Comparison of ENCODE assay signal across 8 mouse cellular contexts in genomic region chr4:103114184-103115111, GRCm38 (mm10). TPM values are rescaled to one million over a fixed set of nuclear protein-coding genes. Genes with fewer than 3 reads are reported as not detected.
A peak's percentile ranks its signal among the peaks of the same experiment; 100 is the strongest.
DNase-seq lines count a peak whose midpoint lies in the region; ATAC-seq and TF ChIP-seq lines count a peak whose summit lies in the region.

Gene Mier1, plus strand, starts transcription at chr4:103114390.
Gene Wdr78, minus strand, starts transcription at chr4:103114555.

- ATAC-seq in forebrain, embryonic 13.5 days: peak; percentile 99
- ATAC-seq in liver, postnatal 0 days: peak; percentile 97
- peak; percentile 100 for ATAC-seq in neural tube, embryonic 14.5 days (ENCODE audit: low read depth)

- DNase-seq in c-Kit-positive CD71-positive TER-119-positive erythroid progenitor cells, embryonic 14.5 days (ENCODE audit: low spot score): peak; percentile 94
- DNase-seq in heart, postnatal 10 days: peak; percentile 96 to 97
- DNase-seq in large intestine, adult 2 months (ENCODE audit: low read depth, low spot score): peak; percentile 71
- peak; percentile 96 for DNase-seq in liver, postnatal 0 days
- peak; percentile 96 for DNase-seq in testis, postnatal 10 days (ENCODE audit: low spot score)

- H3K9ac ChIP-seq in forebrain, embryonic 13.5 days: peak within 1 kb of the TSS; percentile 86
- H3K9ac ChIP-seq in liver, postnatal 0 days (replicated peaks): peak within 1 kb of the TSS; percentile 87
- peak within 1 kb of the TSS; percentile 72 for H3K9ac ChIP-seq in neural tube, embryonic 14.5 days (replicated peaks; ENCODE audit: low read depth, low read length)

- H3K9me3 ChIP-seq in E14TG2a.4 (ENCODE audit: low read length): no peaks in the 10 kb centered on the region
- no peaks in the 10 kb centered on the region for H3K9me3 ChIP-seq in forebrain, embryonic 13.5 days (replicated peaks)
- no peaks in the 10 kb centered on the region for H3K9me3 ChIP-seq in liver, postnatal 0 days (ENCODE audit: low read length)
- no peaks in the 10 kb centered on the region for H3K9me3 ChIP-seq in neural tube, embryonic 14.5 days (ENCODE audit: control insufficient read depth, low read length)

- peak within 1 kb of the TSS; percentile 79 for H3K4me2 ChIP-seq in forebrain, embryonic 13.5 days
- H3K4me2 ChIP-seq in liver, postnatal 0 days (ENCODE audit: low read depth, low read length): peak within 1 kb of the TSS; percentile 99
- peak within 1 kb of the TSS; percentile 71 for H3K4me2 ChIP-seq in neural tube, embryonic 14.5 days (ENCODE audit: low read depth, low read length)

- peak within 1 kb of the TSS; percentile 96 for H3K4me3 ChIP-seq in E14TG2a.4 (replicated peaks; ENCODE audit: low read length)
- H3K4me3 ChIP-seq in forebrain, embryonic 13.5 days: peak within 1 kb of the TSS; percentile 88
- H3K4me3 ChIP-seq in liver, postnatal 0 days (ENCODE audit: low read depth, low read length): peak within 1 kb of the TSS; percentile 98
- H3K4me3 ChIP-seq in neural tube, embryonic 14.5 days (ENCODE audit: low read depth, low read length): peak within 1 kb of the TSS; percentile 66

- H3K27me3 ChIP-seq in E14TG2a.4 (ENCODE audit: insufficient read depth, low read length): no peaks in the 10 kb centered on the region
- no peaks in the 10 kb centered on the region for H3K27me3 ChIP-seq in forebrain, embryonic 13.5 days
- no peaks in the 10 kb centered on the region for H3K27me3 ChIP-seq in liver, postnatal 0 days (ENCODE audit: insufficient read depth, low read length)
- H3K27me3 ChIP-seq in neural tube, embryonic 14.5 days (ENCODE audit: control insufficient read depth, insufficient read depth, low read length): no peaks in the 10 kb centered on the region; the same call in 1 of the 2 replicates

- TF ChIP-seq EP300 in liver, postnatal 0 days (IDR thresholded peaks at IDR 0.05; ENCODE audit: low read depth): no peak

- peak within 1 kb of the TSS; percentile 100 for H3K27ac ChIP-seq in forebrain, embryonic 13.5 days
- H3K27ac ChIP-seq in liver, postnatal 0 days (ENCODE audit: low read depth): peak within 1 kb of the TSS; percentile 99
- H3K27ac ChIP-seq in neural tube, embryonic 14.5 days (ENCODE audit: low read depth, low read length): peak within 1 kb of the TSS; percentile 99

- WGBS in forebrain, embryonic 13.5 days: 0% methylated on average over 66 of the region's 90 CpGs
- WGBS in large intestine, adult 2 months: under 1% methylated on average over 90 of the region's 90 CpGs
- 0% methylated on average over 63 of the region's 90 CpGs for WGBS in liver, postnatal 0 days (ENCODE audit: insufficient replicate concordance)
- under 1% methylated on average over 76 of the region's 90 CpGs for WGBS in neural tube, embryonic 14.5 days

- intact Hi-C loops in heart, postnatal 10 days (cut with DNase I): loop anchor here (5.0 to 10.0 kb wide), 3 partner anchors 98 to 1470 kb away; partner anchors contain the start of gene Leprot

- peaks cover 56% of the 10 kb centered on the region for H3K4me1 ChIP-seq in E14TG2a.4 (replicated peaks; ENCODE audit: low read depth, low read length)
- H3K4me1 ChIP-seq in forebrain, embryonic 13.5 days: peaks cover 39% of the 10 kb centered on the region
- H3K4me1 ChIP-seq in liver, postnatal 0 days (ENCODE audit: insufficient read depth): peaks cover 19% of the 10 kb centered on the region
- peaks cover 21% of the 10 kb centered on the region for H3K4me1 ChIP-seq in neural tube, embryonic 14.5 days (ENCODE audit: control insufficient read depth, insufficient read depth, low read length)

- no peak for TF ChIP-seq CTCF in E14TG2a.4 (conservative IDR thresholded peaks at IDR 0.05; ENCODE audit: low read length)
- no peak for TF ChIP-seq CTCF in liver, postnatal 0 days (IDR thresholded peaks at IDR 0.05; ENCODE audit: low read depth)

- peaks cover 37% of the 10 kb centered on the region for H3K36me3 ChIP-seq in E14TG2a.4 (ENCODE audit: insufficient read depth, low read length)
- peaks cover 14% of the 10 kb centered on the region; the same call in 1 of the 2 replicates for H3K36me3 ChIP-seq in forebrain, embryonic 13.5 days (ENCODE audit: poor library complexity, severe bottlenecking)
- peaks cover 5% of the 10 kb centered on the region for H3K36me3 ChIP-seq in liver, postnatal 0 days (replicated peaks; ENCODE audit: insufficient read depth, low read length)
- no peaks in the 10 kb centered on the region; the same call in 1 of the 2 replicates for H3K36me3 ChIP-seq in neural tube, embryonic 14.5 days (ENCODE audit: control insufficient read depth, insufficient read depth, low read length)

RNA-seq across cellular contexts. Expression of gene Mier1, which starts in this region (rescaled TPM):
- polyA plus RNA-seq in forebrain, embryonic 13.5 days (2015; fragmentation: Nextera tagmentation; extraction: Ambion mirVana): 37.4 and 39.7 TPM in 2 replicates
- total RNA-seq in heart, postnatal 10 days (2021): 10 to 100 TPM; 34.6 to 37.3 TPM
- polyA plus RNA-seq in large intestine, adult 2 months (2012; rRNA removed): 7.8 and 11.0 TPM in 2 replicates
- polyA plus RNA-seq in liver, postnatal 0 days (2015; fragmentation: Nextera tagmentation; extraction: Ambion mirVana): 22.6 and 25.4 TPM in 2 replicates
- polyA plus RNA-seq in neural tube, embryonic 14.5 days (2014; fragmentation: Nextera tagmentation; extraction: Ambion mirVana): 41.3 and 45.5 TPM in 2 replicates

RNA-seq across cellular contexts. Expression of gene Wdr78, which starts in this region (rescaled TPM):
- 4.7 TPM in 2 replicates for polyA plus RNA-seq in forebrain, embryonic 13.5 days (2015; fragmentation: Nextera tagmentation; extraction: Ambion mirVana)
- 1 to 10 TPM; 1.1 to 1.4 TPM for total RNA-seq in heart, postnatal 10 days (2021)
- 0.26 and 0.43 TPM in 2 replicates for polyA plus RNA-seq in large intestine, adult 2 months (2012; rRNA removed)
- polyA plus RNA-seq in liver, postnatal 0 days (2015; fragmentation: Nextera tagmentation; extraction: Ambion mirVana): 0.06 and 0.12 TPM in 2 replicates
- 4.1 and 4.5 TPM in 2 replicates for polyA plus RNA-seq in neural tube, embryonic 14.5 days (2014; fragmentation: Nextera tagmentation; extraction: Ambion mirVana)

Comparison
In these comparisons a context has a peak if more than half of its experiments do, and no peak if none do; other contexts are left out.
1. Peak in every context shown above with its lines: DNase-seq, ATAC-seq, H3K4me3 ChIP-seq and H3K27ac ChIP-seq.